Mouse (Mus musculus) MEL-GATA-1-ER (cell line): Measurements from ENCODE around the gene Stat5a.

Experiments
- DNase-seq: peaks from one replicate; pipeline ENCODE4 v3.0.0-alpha.2; 2012; ENCODE audit warnings: low read depth; ENCODE audit errors: extremely low read depth

Gene Stat5a

GRCm38 (mm10) chr11:100860198-100861048 is 1.3 kb downstream of the Stat5a start:
- DNase-seq: peak; percentile 81

- DNase-seq: peak; percentile 74
These were observed 2.2 kb downstream of the Stat5a start for GRCm38 (mm10) chr11:100861335-100861734.

GRCm38 (mm10) chr11:100861836-100862235 is 2.7 kb downstream of the Stat5a start:
- no peak for DNase-seq

- no peak for DNase-seq
These were observed 4.0 kb downstream of the Stat5a start for GRCm38 (mm10) chr11:100863141-100863540.

DNA sequence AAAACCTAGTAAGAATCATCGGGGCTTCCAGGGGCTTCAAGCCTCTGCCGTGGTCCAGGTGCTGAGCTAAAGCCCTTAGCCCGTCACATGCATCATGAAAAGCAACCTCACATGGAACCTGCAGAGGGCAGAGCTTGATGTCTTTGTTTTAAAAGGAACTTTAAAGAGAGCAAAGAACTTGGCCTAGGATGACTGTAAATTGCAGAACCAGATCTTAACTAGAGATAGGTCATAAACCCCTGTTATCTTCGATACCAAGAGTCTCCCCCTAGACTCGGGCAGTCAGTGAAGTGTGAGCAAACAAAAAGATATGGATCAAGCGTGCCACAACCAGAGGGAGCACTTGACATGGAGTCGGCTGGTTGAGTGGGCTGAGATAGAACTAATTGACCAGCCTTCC is 6.5 kb downstream of the Stat5a start:
- no peak for DNase-seq

DNA sequence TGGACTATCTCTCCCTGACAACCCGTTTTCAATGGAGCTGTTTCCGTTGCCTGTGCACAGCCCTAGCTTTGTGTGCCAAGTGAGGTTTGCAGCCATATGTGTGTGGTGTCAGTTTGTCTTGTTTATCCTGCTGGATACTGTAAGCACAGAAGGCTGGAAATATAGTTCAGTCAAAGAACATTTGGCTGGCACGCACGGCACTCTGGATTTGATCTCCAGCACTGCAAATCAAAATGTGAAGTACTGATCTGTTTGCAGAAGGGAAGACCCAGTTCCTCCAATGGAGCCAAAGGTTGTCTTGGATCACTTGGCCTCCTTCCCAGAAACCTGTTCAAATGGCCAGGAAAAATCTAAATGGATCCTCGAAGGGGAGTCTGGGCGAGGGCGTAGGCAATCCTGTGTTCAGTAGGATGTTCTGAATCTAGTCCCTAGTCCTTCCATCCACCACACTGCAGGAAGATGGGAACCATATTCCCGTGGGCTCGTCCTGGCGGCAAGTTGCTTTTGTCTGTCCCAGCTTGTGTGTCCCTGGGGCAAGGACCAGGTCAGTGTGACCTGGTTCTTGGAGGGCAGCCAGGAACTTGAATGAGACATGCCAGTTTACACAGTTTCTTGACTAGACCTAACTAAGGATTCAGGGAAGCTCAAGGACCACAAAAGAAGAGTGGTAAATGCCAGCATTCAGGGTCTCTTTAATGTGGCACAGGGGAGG is 11.3 kb downstream of the Stat5a start:
- DNase-seq: no peak

GRCm38 (mm10) chr11:100870968-100871350 is 11.8 kb downstream of the Stat5a start:
- no peak for DNase-seq

- DNase-seq: no peak
These were observed 16.6 kb downstream of the Stat5a start for GRCm38 (mm10) chr11:100875761-100876160.

- DNase-seq: no peak
These were observed 20.3 kb downstream of the Stat5a start for GRCm38 (mm10) chr11:100879321-100880078.

DNA sequence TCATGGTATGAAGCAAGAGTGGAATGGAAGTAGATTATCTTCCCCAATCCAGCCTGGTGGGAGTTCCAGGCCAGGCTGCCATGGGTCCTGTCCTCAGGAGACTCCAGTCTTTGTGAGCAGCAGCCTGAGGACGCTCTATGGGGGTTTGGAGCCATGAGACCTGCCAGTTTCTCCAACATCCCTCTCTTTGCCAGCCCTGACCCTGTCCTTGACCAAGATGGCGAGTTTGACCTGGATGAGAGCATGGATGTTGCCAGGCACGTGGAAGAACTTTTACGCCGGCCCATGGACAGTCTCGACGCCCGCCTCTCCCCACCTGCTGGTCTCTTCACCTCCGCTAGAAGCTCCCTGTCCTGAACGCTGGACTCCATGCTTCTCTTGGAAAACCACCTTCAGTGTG is 24.5 kb downstream of the Stat5a start:
- DNase-seq: no peak

GRCm38 (mm10) chr11:100885472-100885871 is 26.3 kb downstream of the Stat5a start:
- DNase-seq: no peak

- no peak for DNase-seq
These were observed 27.1 kb downstream of the Stat5a start for GRCm38 (mm10) chr11:100886188-100886740.

DNA sequence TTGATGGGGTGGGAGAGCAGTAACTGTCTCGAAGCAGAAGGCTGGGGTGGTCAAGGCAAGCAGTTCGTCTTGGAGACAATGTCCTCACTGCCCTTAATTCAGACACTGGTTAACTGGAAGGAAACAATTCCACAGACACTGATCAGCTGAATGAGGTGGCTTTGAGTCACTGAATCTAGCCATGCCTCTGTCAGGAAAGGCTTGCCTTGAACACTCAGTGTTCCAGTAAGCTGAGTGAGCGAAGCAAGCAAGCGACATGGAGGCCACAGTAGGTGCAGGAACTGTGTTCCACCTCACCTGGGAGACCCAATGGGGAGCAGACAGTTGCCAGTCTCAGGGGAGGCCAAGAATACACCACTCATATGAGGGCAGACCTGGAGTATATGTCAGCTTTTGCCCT is 28.1 kb downstream of the Stat5a start:
- DNase-seq: no peak

- no peak for DNase-seq
These were observed 28.6 kb downstream of the Stat5a start for GRCm38 (mm10) chr11:100887764-100888163.

DNA sequence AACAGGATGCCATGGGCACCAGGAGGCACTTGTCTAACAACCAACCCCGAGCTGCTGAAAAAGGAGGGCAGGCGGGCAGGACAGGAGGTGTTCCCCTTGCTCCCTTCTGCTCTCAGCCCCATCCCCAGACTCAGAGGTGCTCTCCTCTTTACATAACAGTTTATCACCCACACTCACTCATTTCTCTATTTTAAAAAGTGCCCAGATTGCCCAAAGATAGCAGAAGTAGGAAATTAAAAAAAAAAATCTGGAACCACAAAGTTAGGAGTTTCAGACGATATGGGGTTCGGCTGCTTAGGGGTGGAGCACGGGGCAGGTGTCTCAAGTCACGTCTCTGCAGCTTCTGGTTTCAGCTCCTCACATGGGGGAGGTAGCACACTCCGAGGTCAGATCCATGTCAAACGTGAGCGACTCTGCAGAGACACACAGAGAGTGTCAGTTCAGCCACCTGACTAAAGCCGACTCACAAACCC is 29.2 kb downstream of the Stat5a start:
- DNase-seq: no peak

- no peak for DNase-seq
These were observed 31.3 kb downstream of the Stat5a start for GRCm38 (mm10) chr11:100890481-100890880.

GRCm38 (mm10) chr11:100891256-100892123 is 32.3 kb downstream of the Stat5a start:
- DNase-seq: peak; percentile 95

DNA sequence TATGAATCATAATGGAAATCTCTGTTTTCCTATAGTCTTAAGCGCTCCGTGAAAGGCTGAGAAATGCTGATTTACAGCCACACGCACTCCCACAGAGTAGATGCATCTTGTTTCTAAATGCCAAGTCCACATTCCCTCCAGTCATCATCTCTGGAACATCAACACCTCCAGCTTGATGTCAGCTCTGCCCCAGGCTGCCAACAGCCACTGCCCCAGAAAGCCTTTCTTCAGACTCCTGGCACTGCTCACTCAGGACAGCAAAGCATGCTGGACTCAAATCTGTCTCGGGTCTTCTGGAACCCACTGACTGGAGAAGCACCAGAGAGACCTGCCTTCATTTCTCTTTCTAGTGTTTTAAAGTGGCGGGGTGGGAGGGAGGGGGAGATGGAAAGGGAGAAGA is 33.3 kb downstream of the Stat5a start:
- no peak for DNase-seq

GRCm38 (mm10) chr11:100893482-100893881 is 34.3 kb downstream of the Stat5a start:
- peak; percentile 84 for DNase-seq

DNA sequence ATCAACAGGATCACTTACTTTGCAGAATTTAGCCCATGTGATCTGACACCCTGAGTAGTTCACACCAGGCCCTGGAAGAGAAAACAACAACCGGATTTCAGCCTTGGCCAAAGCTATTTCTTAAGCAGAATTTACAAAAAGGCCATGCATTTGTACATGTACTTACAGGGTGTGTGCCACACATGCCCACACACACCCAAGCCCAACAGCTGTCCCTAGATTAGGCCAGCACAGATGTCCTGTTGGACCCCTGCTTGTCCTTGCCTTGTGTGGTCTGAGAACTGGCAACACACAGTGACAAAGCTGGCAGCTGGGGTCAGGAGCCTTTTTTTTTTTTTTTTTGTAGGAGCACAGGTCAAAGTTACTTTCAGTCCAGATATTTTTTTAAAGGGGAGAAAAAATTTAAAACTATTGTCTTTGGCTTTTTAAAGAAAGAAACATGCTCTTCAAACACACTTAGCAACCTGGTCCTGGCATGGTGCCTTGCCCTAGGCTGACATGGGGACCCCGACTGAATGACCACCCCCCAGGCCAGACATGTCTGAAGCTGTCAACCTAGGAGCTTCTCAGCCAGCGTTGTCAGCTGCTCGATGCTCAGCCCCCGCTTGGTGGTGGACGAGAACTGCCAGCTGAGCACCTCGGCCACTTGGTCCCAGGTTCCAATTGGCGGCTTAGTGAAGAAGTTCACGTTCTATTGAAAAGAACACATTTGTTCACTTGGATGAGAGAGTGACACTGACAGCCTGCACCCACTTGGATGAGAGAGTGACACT is 35.2 kb downstream of the Stat5a start:
- DNase-seq: no peak
